Mouse (Mus musculus): ENCODE results near the gene Aplnr. TPM values are rescaled to one million over a fixed set of nuclear protein-coding genes. Genes with fewer than 3 reads are reported as not detected.

The Aplnr gene
- total and polyA plus RNA-seq, 3 experiments, result not detected

GRCm38 (mm10) chr2:85172763-85173103 is 36.7 kb downstream of the Aplnr start:
- Histone ChIP-seq H3K4me1 (ENCODE audit: control insufficient read depth in 1 of 2, insufficient read depth in 2 of 2, low read length in 2 of 2) (no peaks in the 10 kb centered on the region), H3K36me3 (ENCODE audit: control insufficient read depth in 1 of 2, insufficient read depth in 2 of 2, low read length in 2 of 2) (no peaks in the 10 kb centered on the region), H3K27me3 (ENCODE audit: control insufficient read depth in 1 of 2, insufficient read depth in 2 of 2, low read length in 2 of 2) (no peaks in the 10 kb centered on the region; a peak in 1 of 4 replicates), H3K9ac (ENCODE audit: control insufficient read depth, low read depth, low read length, poor library complexity, severe bottlenecking) (no peak overlapping the region), H3K4me3 (ENCODE audit: control insufficient read depth in 1 of 2, insufficient read depth in 1 of 2, low read depth in 2 of 2, low read length in 2 of 2) (no peak overlapping the region), H3K9me3 (replicated peaks; ENCODE audit: insufficient read depth, low read length) (no peaks in the 10 kb centered on the region), H3K79me2 (ENCODE audit: control insufficient read depth, insufficient read depth, low read length, poor library complexity) (no peaks in the 10 kb centered on the region; the same call in 1 of the 2 replicates), H3K27ac (ENCODE audit: control insufficient read depth, low read depth, low read length) (no peak overlapping the region)
- no peak for DNase-seq (ENCODE audit: low read depth, low spot score)
- TF ChIP-seq ELF1 (IDR thresholded peaks at IDR 0.05; ENCODE audit: low read depth, low read length), result no peak
- TF ChIP-seq SIN3A (IDR thresholded peaks at IDR 0.05; ENCODE audit: low read length), result no peak
- TF ChIP-seq TAL1 (IDR thresholded peaks at IDR 0.05; ENCODE audit: low read length), result no peak
- no peak for TF ChIP-seq RAD21 (IDR thresholded peaks at IDR 0.05; ENCODE audit: low read depth, low read length)
- no peak for TF ChIP-seq ZNF384 (IDR thresholded peaks at IDR 0.05; ENCODE audit: low read depth, low read length)
- TF ChIP-seq ZC3H11A (IDR thresholded peaks at IDR 0.05; ENCODE audit: low read depth, low read length), result no peak
- TF ChIP-seq USF2 (IDR thresholded peaks at IDR 0.05; ENCODE audit: borderline replicate concordance in 1 of 2, insufficient read depth in 1 of 2, low read depth in 1 of 2, low read length in 2 of 2), result no peak

GRCm38 (mm10) chr2:85173545-85173944 is 37.5 kb downstream of the Aplnr start:
- Histone ChIP-seq H3K4me3 (ENCODE audit: control insufficient read depth in 1 of 2, insufficient read depth in 1 of 2, low read depth in 2 of 2, low read length in 2 of 2) (no peak overlapping the region), H3K79me2 (ENCODE audit: control insufficient read depth, insufficient read depth, low read length, poor library complexity) (no peaks in the 10 kb centered on the region; the same call in 1 of the 2 replicates), H3K9me3 (replicated peaks; ENCODE audit: insufficient read depth, low read length) (no peaks in the 10 kb centered on the region), H3K36me3 (ENCODE audit: control insufficient read depth in 1 of 2, insufficient read depth in 2 of 2, low read length in 2 of 2) (no peaks in the 10 kb centered on the region), H3K4me1 (ENCODE audit: control insufficient read depth in 1 of 2, insufficient read depth in 2 of 2, low read length in 2 of 2) (no peaks in the 10 kb centered on the region), H3K27ac (ENCODE audit: control insufficient read depth, low read depth, low read length) (no peak overlapping the region), H3K9ac (ENCODE audit: control insufficient read depth, low read depth, low read length, poor library complexity, severe bottlenecking) (no peak overlapping the region), H3K27me3 (ENCODE audit: control insufficient read depth in 1 of 2, insufficient read depth in 2 of 2, low read length in 2 of 2) (no peaks in the 10 kb centered on the region; a peak in 1 of 4 replicates)
- no peak for DNase-seq (ENCODE audit: low read depth, low spot score)
- no peak for TF ChIP-seq TCF12 (IDR thresholded peaks at IDR 0.05; ENCODE audit: low read depth, low read length)
- TF ChIP-seq GABPA (IDR thresholded peaks at IDR 0.05; ENCODE audit: low read depth, low read length), result no peak
- no peak for TF ChIP-seq TBP (IDR thresholded peaks at IDR 0.05; ENCODE audit: low read depth, low read length)
- no peak for TF ChIP-seq MEF2A (IDR thresholded peaks at IDR 0.05; ENCODE audit: extremely low read depth, insufficient replicate concordance, low read depth, low read length, poor library complexity, severe bottlenecking)
- TF ChIP-seq ETS1 (IDR thresholded peaks at IDR 0.05; ENCODE audit: low read depth, low read length), result no peak
- no peak for TF ChIP-seq RAD21 (IDR thresholded peaks at IDR 0.05; ENCODE audit: low read depth, low read length)
- TF ChIP-seq ZMIZ1 (IDR thresholded peaks at IDR 0.05; ENCODE audit: low read depth, low read length), result no peak

GRCm38 (mm10) chr2:85178139-85178800 is 42.2 kb downstream of the Aplnr start:
- Histone ChIP-seq H3K4me1 (ENCODE audit: control insufficient read depth in 1 of 2, insufficient read depth in 2 of 2, low read length in 2 of 2) (no peaks in the 10 kb centered on the region), H3K9ac (ENCODE audit: control insufficient read depth, low read depth, low read length, poor library complexity, severe bottlenecking) (no peak overlapping the region), H3K36me3 (ENCODE audit: control insufficient read depth in 1 of 2, insufficient read depth in 2 of 2, low read length in 2 of 2) (no peaks in the 10 kb centered on the region), H3K4me3 (ENCODE audit: control insufficient read depth in 1 of 2, insufficient read depth in 1 of 2, low read depth in 2 of 2, low read length in 2 of 2) (no peak overlapping the region), H3K9me3 (replicated peaks; ENCODE audit: insufficient read depth, low read length) (no peaks in the 10 kb centered on the region), H3K79me2 (ENCODE audit: control insufficient read depth, insufficient read depth, low read length, poor library complexity) (no peaks in the 10 kb centered on the region; the same call in 1 of the 2 replicates), H3K27ac (ENCODE audit: control insufficient read depth, low read depth, low read length) (no peak overlapping the region), H3K27me3 (ENCODE audit: control insufficient read depth in 1 of 2, insufficient read depth in 2 of 2, low read length in 2 of 2) (no peaks in the 10 kb centered on the region)
- DNase-seq (ENCODE audit: low read depth, low spot score), result no peak
- no peak for TF ChIP-seq POLR2A (IDR thresholded peaks at IDR 0.05; ENCODE audit: control insufficient read depth in 1 of 2, insufficient read depth in 1 of 2, low read depth in 1 of 2, low read length in 2 of 2, poor library complexity in 1 of 2)
- no peak for TF ChIP-seq MXI1 (IDR thresholded peaks at IDR 0.05; ENCODE audit: low read depth, low read length)
- no peak for TF ChIP-seq ZC3H11A (IDR thresholded peaks at IDR 0.05; ENCODE audit: low read depth, low read length)
- no peak for TF ChIP-seq ELF1 (IDR thresholded peaks at IDR 0.05; ENCODE audit: low read depth, low read length)
- no peak for TF ChIP-seq POLR2AphosphoS2 (IDR thresholded peaks at IDR 0.05; ENCODE audit: low read length)
- no peak for TF ChIP-seq NRF1 (IDR thresholded peaks at IDR 0.05; ENCODE audit: insufficient read depth, low read depth, low read length, poor library complexity, severe bottlenecking)
- no peak for TF ChIP-seq TAL1 (IDR thresholded peaks at IDR 0.05; ENCODE audit: low read length)
- TF ChIP-seq HCFC1 (IDR thresholded peaks at IDR 0.05; ENCODE audit: low read depth, low read length), result no peak
- TF ChIP-seq MEF2A (IDR thresholded peaks at IDR 0.05; ENCODE audit: extremely low read depth, insufficient replicate concordance, low read depth, low read length, poor library complexity, severe bottlenecking), result no peak
- no peak for TF ChIP-seq BHLHE40 (IDR thresholded peaks at IDR 0.05; ENCODE audit: borderline replicate concordance, low read depth, low read length)
- no peak for TF ChIP-seq EP300 (IDR thresholded peaks at IDR 0.05; ENCODE audit: low read depth in 1 of 2, low read length in 2 of 2)
- no peak for TF ChIP-seq CTCF (IDR thresholded peaks at IDR 0.05 in 2 of 3, conservative IDR thresholded peaks at IDR 0.05 in 1 of 3; ENCODE audit: control insufficient read depth in 1 of 3, insufficient read depth in 1 of 3, low read depth in 2 of 3, low read length in 3 of 3, poor library complexity in 1 of 3, severe bottlenecking in 1 of 3)
- no peak for TF ChIP-seq CHD1 (IDR thresholded peaks at IDR 0.05; ENCODE audit: low read depth, low read length)
